Mouse (Mus musculus) c-Kit-positive CD71-negative TER-119-negative erythroid progenitor cells, embryonic 14.5 days (primary cell): ENCODE results near the gene Naglu.
"Not testable (repeated sequence)": the region's sequence is repeated elsewhere in the genome, so short reads cannot be mapped to it uniquely, and the experiment has no call there.

Source experiments
- DNase-seq: peaks from one replicate; pipeline ENCODE4 v3.0.0-alpha.2; 2013; ENCODE audit warnings: low read depth

The Naglu gene

GRCm38 (mm10) chr11:101125008-101125407, 55.2 kb downstream of the Naglu start:
- not testable (repeated sequence) for DNase-seq

- DNase-seq, result no peak
Measured at GRCm38 (mm10) chr11:101127075-101127474, 57.3 kb downstream of the Naglu start.
